Mouse (Mus musculus): ENCODE measurements around the gene Arl6.

Arl6 gene

GRCm38 (mm10) chr16:59586911-59587310 lies 52.3 kb downstream of the Arl6 start:
- no peak for DNase-seq (ENCODE audit: low spot score in 2 of 2)

GRCm38 (mm10) chr16:59586276-59586675 lies 52.9 kb downstream of the Arl6 start:
- DNase-seq (ENCODE audit: low spot score in 2 of 2), result no peak

GRCm38 (mm10) chr16:59585706-59586244 lies 53.4 kb downstream of the Arl6 start:
- DNase-seq (ENCODE audit: low spot score in 2 of 2), result no peak

GRCm38 (mm10) chr16:59583515-59583914 lies 55.7 kb downstream of the Arl6 start:
- DNase-seq (ENCODE audit: low spot score in 2 of 2), result no peak

- DNase-seq (ENCODE audit: low spot score in 2 of 2), result no peak
Measured at GRCm38 (mm10) chr16:59579237-59579636, 60.0 kb downstream of the Arl6 start.

- no peak for DNase-seq (ENCODE audit: low spot score in 2 of 2)
Measured at GRCm38 (mm10) chr16:59573961-59574360, 65.2 kb downstream of the Arl6 start.

- no peak for DNase-seq (ENCODE audit: low spot score in 2 of 2)
Measured at GRCm38 (mm10) chr16:59572685-59573084, 66.5 kb downstream of the Arl6 start.

GRCm38 (mm10) chr16:59570807-59571206 lies 68.4 kb downstream of the Arl6 start:
- no peak for DNase-seq (ENCODE audit: low spot score in 2 of 2)

GRCm38 (mm10) chr16:59569837-59570236 lies 69.4 kb downstream of the Arl6 start:
- DNase-seq (ENCODE audit: low spot score in 2 of 2), result no peak

- DNase-seq (ENCODE audit: low spot score in 2 of 2), result no peak
Measured at GRCm38 (mm10) chr16:59567721-59568381, 71.3 kb downstream of the Arl6 start.

GRCm38 (mm10) chr16:59566437-59566836 lies 72.8 kb downstream of the Arl6 start:
- DNase-seq (ENCODE audit: low spot score in 2 of 2), result no peak

- no peak for DNase-seq (ENCODE audit: low spot score in 2 of 2)
Measured at GRCm38 (mm10) chr16:59565631-59566030, 73.6 kb downstream of the Arl6 start.

- DNase-seq (ENCODE audit: low spot score in 2 of 2), result peak in 1 of 2 experiments; percentile 20
Measured at GRCm38 (mm10) chr16:59564025-59564424, 75.2 kb downstream of the Arl6 start.

All from natural killer cell, adult 2 months (primary cell).